Mouse (Mus musculus) ES-Bruce4 (cell line): ENCODE results near the gene Cd9. TPM values are rescaled to one million over a fixed set of nuclear protein-coding genes. Genes with fewer than 3 reads are reported as not detected.

ENCODE experiments used
- H3K27ac ChIP-seq: 2 replicates; pipeline ENCODE4 v1.5.1; 2012; ENCODE audit warnings: low read length, inconsistent platforms; ENCODE audit not compliant: insufficient read depth
- H3K27me3 ChIP-seq: 2 replicates; pipeline ENCODE4 v1.6.1; 2012; ENCODE audit warnings: mild to moderate bottlenecking, low read length, inconsistent platforms; ENCODE audit not compliant: control insufficient read depth, poor library complexity, insufficient read depth, severe bottlenecking
- H3K36me3 ChIP-seq: 2 replicates; pipeline ENCODE4 v1.6.1; 2012; ENCODE audit warnings: inconsistent platforms, mild to moderate bottlenecking, low read length, moderate library complexity; ENCODE audit not compliant: control insufficient read depth, poor library complexity, insufficient read depth, severe bottlenecking
- H3K4me1 ChIP-seq: one replicate; pipeline ENCODE4 v1.8.1; 2011; ENCODE audit warnings: low read length; ENCODE audit not compliant: control insufficient read depth, insufficient read depth
- H3K4me3 ChIP-seq: 2 replicates; pipeline ENCODE4 v1.5.1; 2011; ENCODE audit warnings: low read depth, mild to moderate bottlenecking, low read length
- H3K9ac ChIP-seq: 2 replicates; pipeline ENCODE4 v1.6.1; 2012; ENCODE audit warnings: low read depth, mild to moderate bottlenecking, inconsistent platforms; ENCODE audit not compliant: poor library complexity, severe bottlenecking
- H3K9me3 ChIP-seq: replicated peaks from 2 replicates; pipeline ENCODE4 v1.6.1; 2012; ENCODE audit warnings: mild to moderate bottlenecking, low read length, inconsistent platforms; ENCODE audit not compliant: control insufficient read depth, poor library complexity, insufficient read depth, severe bottlenecking
- CTCF ChIP-seq: IDR thresholded peaks from one replicate; pipeline ENCODE4 v1.8.1; 2011; ENCODE audit warnings: low read depth, low read length
- EP300 ChIP-seq: IDR thresholded peaks from 2 replicates; pipeline ENCODE4 v1.6.1; 2011; ENCODE audit warnings: low read depth, low read length; ENCODE audit not compliant: insufficient read depth
- POLR2A ChIP-seq: IDR thresholded peaks from one replicate; pipeline ENCODE4 v1.8.1; 2011; ENCODE audit warnings: low read length; ENCODE audit not compliant: insufficient read depth
- polyA plus RNA-seq: library from polyadenylated mRNA; stranded (reverse); fragments of >200 nt; gene quantifications from 2 replicates; pipeline ENCODE4 v1.2.4, GENCODE M21; 2011; ENCODE audit warnings: low read depth; ENCODE audit not compliant: missing spikeins, insufficient read depth, insufficient read length

Cd9 gene
- polyA plus RNA-seq, 1 experiment = 417 TPM

GRCm38 (mm10) chr6:125459903-125460302, 34.7 kb downstream of the Cd9 start:
- no peaks in the 10 kb centered on the region for H3K27me3 ChIP-seq
- no peak overlapping the region for H3K9ac ChIP-seq
- H3K4me3 ChIP-seq = no peak overlapping the region
- no peak overlapping the region for H3K27ac ChIP-seq
- H3K9me3 ChIP-seq = peaks cover 8% of the 10 kb centered on the region
- TF ChIP-seq EP300 = no peak
- no peak for TF ChIP-seq CTCF
- no peak for TF ChIP-seq POLR2A
- H3K36me3 ChIP-seq = peaks cover 53% of the 10 kb centered on the region
- peaks cover 14% of the 10 kb centered on the region for H3K4me1 ChIP-seq

GRCm38 (mm10) chr6:125455806-125456520, 38.6 kb downstream of the Cd9 start:
- Histone ChIP-seq H3K9me3 (peaks cover 8% of the 10 kb centered on the region), H3K27ac (peak overlapping the region; percentile 63), H3K36me3 (peaks cover 21% of the 10 kb centered on the region)

GRCm38 (mm10) chr6:125454731-125455130, 39.9 kb downstream of the Cd9 start:
- H3K36me3 ChIP-seq = peaks cover 12% of the 10 kb centered on the region
- H3K9ac ChIP-seq = no peak overlapping the region
- peak overlapping the region; percentile 58 for H3K27ac ChIP-seq
- TF ChIP-seq POLR2A = no peak
- TF ChIP-seq EP300 = no peak
- TF ChIP-seq CTCF = no peak
- peaks cover 5% of the 10 kb centered on the region for H3K9me3 ChIP-seq
- H3K27me3 ChIP-seq = no peaks in the 10 kb centered on the region
- H3K4me3 ChIP-seq = no peak overlapping the region
- H3K4me1 ChIP-seq = peaks cover 10% of the 10 kb centered on the region

More at GRCm38 (mm10) chr6:125455806-125456520, 38.6 kb downstream of the Cd9 start:
- Histone ChIP-seq H3K4me1 (peaks cover 10% of the 10 kb centered on the region), H3K4me3 (no peak overlapping the region), H3K9ac (no peak overlapping the region), H3K27me3 (no peaks in the 10 kb centered on the region)
- TF ChIP-seq CTCF (no peak), POLR2A (no peak), EP300 (no peak)

GRCm38 (mm10) chr6:125454299-125454698, 40.3 kb downstream of the Cd9 start:
- Histone ChIP-seq H3K4me1 (peaks cover 10% of the 10 kb centered on the region), H3K36me3 (peaks cover 8% of the 10 kb centered on the region), H3K27me3 (no peaks in the 10 kb centered on the region), H3K9ac (no peak overlapping the region), H3K4me3 (no peak overlapping the region), H3K9me3 (peaks cover 1% of the 10 kb centered on the region; the same call in 1 of the 2 replicates), H3K27ac (peak overlapping the region; percentile 58)
- 0 out of 2 replicates have a peak, but pooled peaks have one; percentile 53 for TF ChIP-seq EP300
- no peak for TF ChIP-seq POLR2A

- TF ChIP-seq EP300 (no peak), CTCF (no peak), POLR2A (no peak)
- Histone ChIP-seq H3K9me3 (no peaks in the 10 kb centered on the region), H3K4me1 (peaks cover 12% of the 10 kb centered on the region), H3K4me3 (no peak overlapping the region), H3K9ac (no peak overlapping the region), H3K36me3 (no peaks in the 10 kb centered on the region), H3K27me3 (no peaks in the 10 kb centered on the region), H3K27ac (peak overlapping the region; percentile 94)
These were observed 46.9 kb downstream of the Cd9 start for GRCm38 (mm10) chr6:125447660-125448059.

- TF ChIP-seq CTCF (no peak), POLR2A (no peak), EP300 (peak; percentile 83)
- no peaks in the 10 kb centered on the region for H3K36me3 ChIP-seq
- H3K9ac ChIP-seq = 0 out of 2 replicates have a peak overlapping the region, but pooled peaks have one; percentile 25
- peak overlapping the region; percentile 94 for H3K27ac ChIP-seq
- no peaks in the 10 kb centered on the region for H3K27me3 ChIP-seq
- peaks cover 12% of the 10 kb centered on the region for H3K4me1 ChIP-seq
- H3K4me3 ChIP-seq = peak overlapping the region; percentile 30
- H3K9me3 ChIP-seq = no peaks in the 10 kb centered on the region
These were observed 47.4 kb downstream of the Cd9 start for GRCm38 (mm10) chr6:125447205-125447604.
